Mouse (Mus musculus) CH12F3 (cell line): ENCODE results near the gene Atp6v1b1.

Experiments used
- in situ Hi-C: fragments of 300-500 bp; cut with MboI; formaldehyde crosslinking; loops from 2 replicates; pipeline ENCODE4 v1.14.3; 2020; ENCODE audit warnings: low sequenced_read_pairs

The Atp6v1b1 gene

DNA sequence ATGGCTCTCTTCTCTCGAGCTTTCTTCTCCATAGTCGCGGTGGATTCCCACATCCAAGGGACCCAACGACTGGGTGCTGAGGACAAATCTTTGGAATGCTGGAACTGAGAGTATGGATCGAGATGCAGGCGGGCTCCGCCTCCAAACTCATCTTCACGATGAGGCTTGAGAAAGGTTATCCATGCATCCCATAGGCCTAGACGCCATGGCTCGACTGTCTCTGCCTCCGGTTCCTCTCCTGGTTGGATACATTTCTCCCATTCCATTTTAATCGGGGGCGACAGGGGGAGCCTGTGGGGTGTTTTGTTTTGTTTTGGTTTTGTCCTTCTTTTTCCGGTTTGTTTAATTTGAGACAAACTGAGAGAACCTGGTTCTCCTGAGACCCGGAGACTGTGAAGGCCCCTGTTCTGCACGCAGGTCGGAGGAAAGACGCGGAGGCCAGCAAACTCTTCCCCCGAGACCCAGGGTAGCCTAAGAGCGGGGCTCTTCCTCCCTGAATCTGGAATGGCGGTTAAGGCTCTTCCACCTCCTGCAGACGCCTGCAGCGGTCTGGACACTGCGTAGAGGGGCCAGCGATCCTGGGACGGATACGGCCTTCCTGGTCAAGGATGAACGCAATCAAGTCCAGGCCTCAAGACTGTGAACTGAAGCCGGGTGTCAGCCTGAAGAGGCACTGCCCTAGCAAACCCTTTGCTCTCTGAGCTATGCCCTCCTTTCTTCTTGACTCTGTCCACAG, 27.2 kb upstream of the Atp6v1b1 start:
- in situ Hi-C loops, result no loop called here

DNA sequence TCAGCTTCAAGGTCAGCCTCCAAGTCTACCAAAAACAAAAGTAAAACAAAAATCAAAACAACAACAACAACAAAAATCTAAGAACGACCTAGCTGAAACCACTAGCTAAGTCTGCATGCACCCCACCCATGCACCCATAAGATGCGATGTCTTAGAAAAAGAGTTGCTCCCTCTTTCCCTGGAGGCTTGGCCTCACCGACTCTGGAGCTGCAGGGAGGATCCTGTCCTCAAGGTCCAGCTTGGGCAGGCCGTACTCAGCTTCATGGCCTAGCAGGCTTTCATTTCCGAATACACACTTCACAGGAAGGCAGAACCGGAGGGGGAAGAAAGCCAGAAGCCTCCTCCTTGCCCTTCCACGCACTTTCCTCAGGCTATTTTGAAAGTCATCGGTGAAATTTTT, 25.8 kb upstream of the Atp6v1b1 start:
- in situ Hi-C loops, result no loop called here

DNA sequence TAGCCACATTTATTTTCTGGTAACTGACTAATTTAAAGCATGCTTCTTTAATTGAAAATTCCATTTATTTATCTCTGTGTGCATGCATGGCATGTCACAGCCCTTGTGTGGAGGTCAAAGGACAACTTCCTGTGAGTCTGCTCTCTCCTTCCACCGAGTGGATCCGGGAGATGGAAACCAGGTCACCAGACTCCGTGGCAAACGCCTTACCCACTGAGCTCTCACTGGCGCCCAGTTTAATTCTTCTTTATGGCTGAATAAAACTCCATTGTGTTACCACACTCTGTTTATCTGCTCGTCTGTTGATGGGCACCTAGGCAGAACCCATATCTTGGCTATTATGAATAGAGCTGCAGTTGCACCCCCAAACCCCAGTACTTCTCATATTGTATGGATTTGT, 20.3 kb upstream of the Atp6v1b1 start:
- in situ Hi-C loops, result no loop called here

DNA sequence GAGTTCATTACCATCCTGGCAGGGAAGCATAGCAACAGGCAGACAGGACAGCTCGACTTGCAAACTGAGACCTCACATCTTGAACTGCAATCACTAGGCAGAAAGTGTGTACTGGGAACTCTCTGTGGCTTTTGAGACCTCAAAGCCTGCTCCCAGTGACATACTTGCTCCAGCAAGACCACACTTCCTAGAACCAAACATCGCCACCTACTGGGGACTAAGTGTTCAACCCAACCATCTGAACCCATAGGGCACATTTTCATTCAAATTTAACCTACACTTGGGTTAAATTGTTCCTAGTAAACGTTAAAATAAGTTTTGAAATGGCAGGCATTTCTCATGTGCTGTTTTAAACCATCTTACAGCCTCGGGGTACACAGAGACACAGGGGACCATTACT, 15.6 kb upstream of the Atp6v1b1 start:
- in situ Hi-C loops, result no loop called here

- in situ Hi-C loops, result no loop called here
Measured at GRCm38 (mm10) chr6:83728488-83728887, 14.3 kb upstream of the Atp6v1b1 start.

- in situ Hi-C loops, result no loop called here
Measured at GRCm38 (mm10) chr6:83729350-83729970, 13.3 kb upstream of the Atp6v1b1 start.

DNA sequence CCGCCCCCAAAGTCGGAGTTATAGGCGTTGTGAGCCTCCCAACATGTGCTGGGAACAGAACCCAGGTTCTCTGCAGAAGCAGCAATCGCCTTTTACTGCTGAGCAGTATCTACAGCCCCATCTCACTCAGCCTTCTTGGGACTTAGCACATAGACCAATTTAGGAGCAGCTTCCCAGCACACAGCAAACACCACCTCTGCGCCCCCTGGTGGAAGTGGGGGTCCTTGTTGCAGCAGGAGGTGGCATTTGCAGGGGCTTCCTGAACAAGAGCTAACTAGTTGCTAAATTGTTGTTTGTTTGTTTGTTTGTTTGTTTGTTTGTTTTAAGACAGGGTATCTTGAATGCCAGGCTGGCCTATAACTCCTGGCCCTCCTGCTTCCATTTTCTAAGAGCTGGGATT, 11.7 kb upstream of the Atp6v1b1 start:
- in situ Hi-C loops, result no loop called here

- in situ Hi-C loops, result no loop called here
Measured at GRCm38 (mm10) chr6:83737311-83737710, 5.5 kb upstream of the Atp6v1b1 start.

DNA sequence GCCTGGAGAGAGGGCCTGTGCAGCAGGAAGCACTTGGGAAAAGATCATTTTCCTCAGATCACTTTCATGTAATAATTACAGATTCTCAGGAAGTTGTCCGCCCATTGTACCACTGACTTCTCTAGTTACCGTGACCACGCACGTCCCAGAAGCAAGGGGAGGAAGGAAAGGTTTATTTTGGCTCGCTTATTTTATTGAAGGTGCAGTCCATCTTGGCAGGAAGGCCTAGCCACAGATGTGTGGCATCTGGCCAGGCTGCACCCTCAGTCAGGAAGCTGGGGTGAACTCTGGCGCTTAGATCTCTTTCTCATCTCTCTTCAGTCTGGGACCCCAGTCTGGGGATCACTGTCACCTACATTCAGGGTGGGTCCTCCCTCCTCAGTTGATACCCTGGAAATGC, 4.2 kb upstream of the Atp6v1b1 start:
- in situ Hi-C loops, result no loop called here

DNA sequence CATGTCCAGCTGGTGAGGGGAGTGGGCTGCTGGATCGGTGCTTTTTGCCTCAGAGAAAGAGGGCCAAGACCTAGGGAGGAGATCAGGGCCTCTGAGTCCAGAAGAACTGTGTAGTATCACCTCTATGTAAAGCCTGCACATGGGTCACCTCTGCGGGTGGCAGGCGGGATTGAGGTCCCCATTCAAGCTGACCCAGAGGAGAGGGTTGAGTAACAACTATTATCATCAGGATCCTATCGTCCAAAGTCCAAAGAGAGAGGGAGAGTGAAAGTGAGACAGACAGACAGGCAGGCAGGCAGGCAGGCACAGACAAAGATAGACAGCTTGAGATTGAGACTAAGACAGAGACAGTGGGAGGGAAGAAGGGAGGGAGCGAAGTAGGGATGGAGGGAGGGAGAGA, 422 bp downstream of the Atp6v1b1 start:
- in situ Hi-C loops, result no loop called here

GRCm38 (mm10) chr6:83744126-83744525, 1.3 kb downstream of the Atp6v1b1 start:
- in situ Hi-C loops, result no loop called here

DNA sequence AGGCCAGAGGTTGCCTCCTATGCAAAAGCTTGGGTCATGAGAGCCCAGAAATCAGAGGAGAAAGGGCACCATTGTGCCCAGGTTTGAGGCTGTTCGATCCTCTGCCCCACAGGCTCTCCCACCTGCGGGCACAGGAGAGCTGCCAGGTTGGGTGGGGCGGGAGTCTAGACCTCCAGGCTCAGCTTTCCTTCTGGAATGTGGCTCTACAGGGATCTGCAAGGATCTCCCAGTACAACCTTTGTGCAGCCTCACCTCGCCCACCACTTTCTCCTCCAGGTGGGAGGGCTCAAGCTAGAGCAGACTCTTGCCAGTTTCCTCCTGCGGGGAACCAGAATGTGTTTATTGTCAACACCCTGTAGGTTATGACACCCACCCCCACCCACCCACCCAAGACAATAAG, 1.8 kb downstream of the Atp6v1b1 start:
- in situ Hi-C loops, result no loop called here

DNA sequence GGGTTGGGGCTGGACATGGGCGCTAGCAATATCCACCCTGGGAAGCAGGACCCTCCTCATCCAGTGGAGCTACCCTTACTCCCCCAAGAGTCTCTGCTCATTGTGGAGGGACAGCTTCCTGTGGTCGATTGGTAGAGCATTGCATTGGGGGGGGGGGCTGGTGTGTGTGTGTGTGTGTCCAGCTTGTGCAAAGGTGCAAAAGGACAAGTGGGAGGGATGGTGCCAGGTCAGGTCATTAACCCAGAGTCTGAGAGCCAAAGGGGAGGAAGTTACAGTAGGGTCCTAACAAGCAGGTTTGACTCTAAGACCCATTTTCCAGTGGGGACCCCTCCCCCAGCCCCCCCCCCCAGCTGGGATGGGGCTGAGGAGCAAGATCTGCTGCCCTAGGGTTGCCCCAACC, 2.7 kb downstream of the Atp6v1b1 start:
- in situ Hi-C loops, result no loop called here

DNA sequence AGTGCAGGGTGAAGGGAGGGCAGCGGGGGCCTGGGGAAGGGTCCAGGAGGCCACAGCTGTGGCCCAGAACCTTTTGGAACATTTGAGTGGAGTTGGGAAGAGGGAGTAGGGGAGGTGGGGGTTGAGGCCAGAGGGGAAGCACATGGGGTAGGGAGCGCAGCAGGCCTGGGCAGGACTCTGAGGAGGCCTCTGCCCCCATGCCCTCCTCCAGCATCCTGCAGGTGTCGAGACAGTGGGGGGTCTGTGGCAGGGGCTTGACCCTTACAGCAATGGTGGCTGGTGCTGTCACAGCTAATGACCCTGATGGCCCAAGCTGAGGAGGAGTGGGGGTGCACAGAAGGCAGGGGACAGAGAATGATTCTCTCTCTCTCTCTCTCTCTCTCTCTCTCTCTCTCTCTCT, 6.5 kb downstream of the Atp6v1b1 start:
- in situ Hi-C loops, result no loop called here

GRCm38 (mm10) chr6:83750171-83750684, 7.4 kb downstream of the Atp6v1b1 start:
- in situ Hi-C loops, result no loop called here

GRCm38 (mm10) chr6:83756051-83756450, 13.3 kb downstream of the Atp6v1b1 start:
- in situ Hi-C loops, result no loop called here

DNA sequence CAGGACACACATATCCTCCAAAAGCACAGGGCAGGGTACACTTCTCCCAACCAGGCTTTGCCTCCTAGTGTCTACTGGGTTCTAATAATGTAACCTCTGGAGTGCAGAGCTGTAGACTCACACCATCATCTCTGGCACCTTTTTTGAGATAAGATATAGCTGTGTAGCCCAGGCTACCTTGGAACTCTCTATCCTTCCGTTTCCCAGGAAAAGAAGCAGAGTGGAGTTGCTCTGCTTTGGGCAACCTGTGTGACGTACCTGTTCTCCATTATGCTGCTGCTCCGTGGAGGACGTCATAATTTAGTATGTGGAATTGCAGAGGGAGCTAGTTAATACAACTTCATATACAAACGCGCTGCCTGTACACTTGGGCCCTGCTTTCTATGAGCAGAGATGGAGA, 19.6 kb downstream of the Atp6v1b1 start, which contains the start of gene Ankrd53:
Ankrd53 (plus strand) TSS at position 301 of the 400 bp plus-strand sequence.
- in situ Hi-C loops, result no loop called here

DNA sequence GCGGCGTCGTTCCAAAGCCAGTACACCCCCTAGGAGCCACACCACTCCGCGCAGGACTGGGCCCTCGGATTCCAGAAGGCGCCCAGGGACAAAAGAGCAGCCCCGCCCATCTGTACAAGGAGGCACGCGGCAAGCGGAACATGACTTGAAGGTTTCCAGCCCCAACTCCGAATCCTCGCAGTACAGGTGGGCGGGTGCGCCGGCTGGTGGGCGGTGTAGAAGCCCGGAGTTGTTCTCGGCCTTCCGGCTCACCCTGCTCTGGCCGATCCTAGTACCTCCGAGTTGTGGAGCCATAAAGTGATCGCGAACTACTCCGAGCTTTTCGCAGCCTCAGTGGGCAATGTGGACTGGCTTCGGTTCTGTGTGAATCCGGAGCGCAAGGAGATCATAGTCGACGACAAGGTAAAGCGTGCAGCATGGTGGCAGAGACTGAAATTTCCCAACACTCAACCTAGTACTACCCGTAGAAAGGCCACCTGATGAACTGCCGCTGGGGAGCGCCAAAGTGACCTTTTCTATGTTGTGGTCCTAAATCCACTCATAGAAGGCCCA, 20.2 kb downstream of the Atp6v1b1 start:
- in situ Hi-C loops, result no loop called here

DNA sequence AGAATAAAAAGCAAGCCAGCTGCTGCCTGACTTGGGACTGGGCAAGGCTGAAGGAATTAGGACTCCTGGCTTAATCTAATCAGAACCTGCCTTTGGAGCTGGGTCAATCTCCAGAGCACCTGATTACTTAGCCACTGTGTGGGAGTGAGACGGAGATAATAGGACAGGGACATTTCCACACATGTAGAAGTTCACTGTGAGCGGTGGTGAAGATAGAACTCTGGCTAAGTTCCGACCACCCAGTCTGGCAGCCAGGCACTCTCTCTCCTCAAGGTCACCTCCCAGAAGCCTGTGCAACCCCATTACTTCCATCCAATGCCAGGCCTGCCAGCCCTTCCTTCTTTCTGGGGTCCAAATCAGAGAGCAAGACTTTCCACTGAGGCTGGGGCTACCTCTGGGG, 24.2 kb downstream of the Atp6v1b1 start:
- in situ Hi-C loops, result no loop called here

DNA sequence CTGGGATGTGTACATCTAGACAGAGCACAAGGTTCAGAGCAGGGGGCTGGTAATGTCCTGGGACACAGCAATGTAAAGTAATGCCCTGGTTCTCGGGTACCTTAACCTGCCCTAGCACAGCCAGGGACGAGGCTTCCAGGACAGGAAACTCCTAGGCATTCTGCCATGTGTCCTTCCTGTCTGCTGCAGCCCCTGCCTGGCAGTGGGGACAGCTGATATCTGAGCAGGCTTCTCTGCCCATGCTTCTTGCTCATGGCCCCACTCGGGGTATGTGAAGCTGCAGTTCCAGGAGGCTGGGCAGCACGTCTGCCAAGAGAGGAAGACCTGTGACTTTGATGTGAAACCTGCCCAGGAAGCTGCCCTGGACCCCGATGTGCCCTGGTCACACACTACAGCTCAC, 25.7 kb downstream of the Atp6v1b1 start:
- in situ Hi-C loops, result no loop called here

GRCm38 (mm10) chr6:83774126-83774525, 31.3 kb downstream of the Atp6v1b1 start:
- in situ Hi-C loops, result no loop called here
